Mouse (Mus musculus): ENCODE results near the gene H2-Ke6. TPM values are rescaled to one million over a fixed set of nuclear protein-coding genes. Genes with fewer than 3 reads are reported as not detected.
A peak's percentile ranks its signal among the peaks of the same experiment; 100 is the strongest.

The H2-Ke6 gene
- polyA plus RNA-seq, 1 experiment from 2014 or later: 37.6 TPM

GRCm38 (mm10) chr17:34024317-34024821, 3.5 kb downstream of the H2-Ke6 start, which contains the start of gene Ring1:
Gene Ring1, minus strand, starts transcription at chr17:34024680.
- peak within 1 kb of the TSS; percentile 72 for H3K4me2 ChIP-seq (replicated peaks; ENCODE audit: low read depth)
- H3K9me3 ChIP-seq (ENCODE audit: control insufficient read depth, low read length): no peaks in the 10 kb centered on the region
- H3K4me1 ChIP-seq (replicated peaks; ENCODE audit: control insufficient read depth, insufficient read depth): peaks cover 3% of the 10 kb centered on the region; the same call in 1 of the 2 replicates
- TF ChIP-seq EP300 (optimal IDR thresholded peaks at IDR 0.05) (no peak), CTCF (IDR thresholded peaks at IDR 0.05; ENCODE audit: low read depth) (no peak)
- ATAC-seq (ENCODE audit: low FRiP score, low TSS enrichment) (peak; percentile 72), DNase-seq (ENCODE audit: low spot score) (peak; percentile 88)
- 0% methylated on average over 30 of the region's 58 CpGs for WGBS
- H3K27ac ChIP-seq (replicated peaks): peak within 1 kb of the TSS; percentile 93
- peak within 1 kb of the TSS; percentile 92 for H3K9ac ChIP-seq (ENCODE audit: low read length)
- peak within 1 kb of the TSS; percentile 85 for H3K4me3 ChIP-seq (ENCODE audit: low read depth, low read length)
- no peaks in the 10 kb centered on the region for H3K27me3 ChIP-seq (ENCODE audit: control insufficient read depth, insufficient read depth, low read length)
- H3K36me3 ChIP-seq (ENCODE audit: control insufficient read depth, insufficient read depth, low read length): peaks cover 12% of the 10 kb centered on the region

- H3K9me3 ChIP-seq (ENCODE audit: control insufficient read depth, low read length): no peaks in the 10 kb centered on the region
- DNase-seq (ENCODE audit: low spot score) (no peak), ATAC-seq (ENCODE audit: low FRiP score, low TSS enrichment) (no peak)
- peaks cover 3% of the 10 kb centered on the region; the same call in 1 of the 2 replicates for H3K4me1 ChIP-seq (replicated peaks; ENCODE audit: control insufficient read depth, insufficient read depth)
- 56% methylated on average over 9 of the region's 9 CpGs for WGBS
- H3K27ac ChIP-seq (replicated peaks): no peak overlapping the region
- H3K36me3 ChIP-seq (ENCODE audit: control insufficient read depth, insufficient read depth, low read length): peaks cover 6% of the 10 kb centered on the region
- peak overlapping the region; percentile 85 for H3K4me3 ChIP-seq (ENCODE audit: low read depth, low read length)
- no peaks in the 10 kb centered on the region for H3K27me3 ChIP-seq (ENCODE audit: control insufficient read depth, insufficient read depth, low read length)
- TF ChIP-seq CTCF (IDR thresholded peaks at IDR 0.05; ENCODE audit: low read depth): no peak
- TF ChIP-seq EP300 (optimal IDR thresholded peaks at IDR 0.05): no peak
- peak overlapping the region; percentile 72 for H3K4me2 ChIP-seq (replicated peaks; ENCODE audit: low read depth)
- no peak overlapping the region; the same call in 1 of the 2 replicates for H3K9ac ChIP-seq (ENCODE audit: low read length)
These were observed 4.2 kb downstream of the H2-Ke6 start for GRCm38 (mm10) chr17:34023678-34024077.

- DNase-seq (ENCODE audit: low spot score) (peak; percentile 13), ATAC-seq (ENCODE audit: low FRiP score, low TSS enrichment) (no peak)
- Histone ChIP-seq H3K27ac (replicated peaks) (no peak overlapping the region), H3K4me3 (ENCODE audit: low read depth, low read length) (no peak overlapping the region), H3K9me3 (ENCODE audit: control insufficient read depth, low read length) (no peaks in the 10 kb centered on the region), H3K27me3 (ENCODE audit: control insufficient read depth, insufficient read depth, low read length) (no peaks in the 10 kb centered on the region), H3K9ac (ENCODE audit: low read length) (no peak overlapping the region), H3K36me3 (ENCODE audit: control insufficient read depth, insufficient read depth, low read length) (peaks cover 2% of the 10 kb centered on the region; the same call in 1 of the 2 replicates), H3K4me1 (replicated peaks; ENCODE audit: control insufficient read depth, insufficient read depth) (peaks cover 3% of the 10 kb centered on the region; the same call in 1 of the 2 replicates), H3K4me2 (replicated peaks; ENCODE audit: low read depth) (no peak overlapping the region)
- TF ChIP-seq CTCF (IDR thresholded peaks at IDR 0.05; ENCODE audit: low read depth): no peak
- no peak for TF ChIP-seq EP300 (optimal IDR thresholded peaks at IDR 0.05)
- 96% methylated on average over 19 of the region's 20 CpGs for whole genome bisulfite sequencing
These were observed 4.9 kb downstream of the H2-Ke6 start for GRCm38 (mm10) chr17:34022987-34023386.

GRCm38 (mm10) chr17:34022414-34022783, 5.5 kb downstream of the H2-Ke6 start:
- Histone ChIP-seq H3K9ac (ENCODE audit: low read length) (no peak overlapping the region), H3K9me3 (ENCODE audit: control insufficient read depth, low read length) (no peaks in the 10 kb centered on the region), H3K4me2 (replicated peaks; ENCODE audit: low read depth) (no peak overlapping the region), H3K36me3 (ENCODE audit: control insufficient read depth, insufficient read depth, low read length) (peaks cover 2% of the 10 kb centered on the region; the same call in 1 of the 2 replicates), H3K4me3 (ENCODE audit: low read depth, low read length) (no peak overlapping the region), H3K27me3 (ENCODE audit: control insufficient read depth, insufficient read depth, low read length) (no peaks in the 10 kb centered on the region), H3K4me1 (replicated peaks; ENCODE audit: control insufficient read depth, insufficient read depth) (peaks cover 3% of the 10 kb centered on the region; the same call in 1 of the 2 replicates), H3K27ac (replicated peaks) (no peak overlapping the region)
- WGBS: 86% methylated on average over 12 of the region's 14 CpGs
- TF ChIP-seq CTCF (IDR thresholded peaks at IDR 0.05; ENCODE audit: low read depth): no peak
- no peak for TF ChIP-seq EP300 (optimal IDR thresholded peaks at IDR 0.05)
- no peak for DNase-seq (ENCODE audit: low spot score)
- ATAC-seq (ENCODE audit: low FRiP score, low TSS enrichment): no peak

GRCm38 (mm10) chr17:34021539-34022413, 6.1 kb downstream of the H2-Ke6 start:
- 95% methylated on average over 23 of the region's 23 CpGs for WGBS
- Histone ChIP-seq H3K9ac (ENCODE audit: low read length) (no peak overlapping the region), H3K27ac (replicated peaks) (no peak overlapping the region), H3K9me3 (ENCODE audit: control insufficient read depth, low read length) (no peaks in the 10 kb centered on the region), H3K4me2 (replicated peaks; ENCODE audit: low read depth) (no peak overlapping the region), H3K36me3 (ENCODE audit: control insufficient read depth, insufficient read depth, low read length) (peaks cover 2% of the 10 kb centered on the region; the same call in 1 of the 2 replicates), H3K4me3 (ENCODE audit: low read depth, low read length) (no peak overlapping the region), H3K4me1 (replicated peaks; ENCODE audit: control insufficient read depth, insufficient read depth) (no peaks in the 10 kb centered on the region; the same call in 1 of the 2 replicates), H3K27me3 (ENCODE audit: control insufficient read depth, insufficient read depth, low read length) (no peaks in the 10 kb centered on the region)
- DNase-seq (ENCODE audit: low spot score) (peak; percentile 17), ATAC-seq (ENCODE audit: low FRiP score, low TSS enrichment) (no peak)
- TF ChIP-seq EP300 (optimal IDR thresholded peaks at IDR 0.05) (no peak), CTCF (IDR thresholded peaks at IDR 0.05; ENCODE audit: low read depth) (no peak)

GRCm38 (mm10) chr17:34013436-34013835, 14.4 kb downstream of the H2-Ke6 start:
- H3K4me3 ChIP-seq (ENCODE audit: low read depth, low read length): no peak overlapping the region
- no peak overlapping the region for H3K4me2 ChIP-seq (replicated peaks; ENCODE audit: low read depth)
- H3K9ac ChIP-seq (ENCODE audit: low read length): no peak overlapping the region
- no peak for TF ChIP-seq CTCF (IDR thresholded peaks at IDR 0.05; ENCODE audit: low read depth)
- no peak for TF ChIP-seq EP300 (optimal IDR thresholded peaks at IDR 0.05)
- no peaks in the 10 kb centered on the region for H3K27me3 ChIP-seq (ENCODE audit: control insufficient read depth, insufficient read depth, low read length)
- 95% methylated on average over 8 of the region's 8 CpGs for WGBS
- no peaks in the 10 kb centered on the region for H3K36me3 ChIP-seq (ENCODE audit: control insufficient read depth, insufficient read depth, low read length)
- H3K4me1 ChIP-seq (replicated peaks; ENCODE audit: control insufficient read depth, insufficient read depth): no peaks in the 10 kb centered on the region
- no peak overlapping the region for H3K27ac ChIP-seq (replicated peaks)
- DNase-seq (ENCODE audit: low spot score): no peak
- no peaks in the 10 kb centered on the region for H3K9me3 ChIP-seq (ENCODE audit: control insufficient read depth, low read length)
- ATAC-seq (ENCODE audit: low FRiP score, low TSS enrichment): no peak
